ENCODE assay signal across 14 mouse cellular contexts in genomic region chr3:132070949-132071348, GRCm38 (mm10). TPM values are rescaled to one million over a fixed set of nuclear protein-coding genes. Genes with fewer than 3 reads are reported as not detected.
DNase-seq lines count a peak whose midpoint lies in the region; ATAC-seq and TF ChIP-seq lines count a peak whose summit lies in the region.
"Had no signal": no experiment of that assay in that cellular context is flagged by ENCODE, and none has a peak within 500 bp of the region (broad histone marks: within the 10 kb centered on the region; RNA-seq: fewer than 3 reads in every experiment).

No protein-coding gene starts in this region.

- no peaks in the 10 kb centered on the region for H3K36me3 ChIP-seq in limb, embryonic 10.5 days
- H3K36me3 ChIP-seq: embryonic facial prominence, embryonic 10.5 days; lung, embryonic 15.5 days had no signal

- WGBS in limb, embryonic 10.5 days: 50% methylated on average over 2 of the region's 2 CpGs

- intact Hi-C loops in left cerebral cortex, adult 2 months (cut with DNase I): no loop called here
- intact Hi-C loops in left cerebral cortex, postnatal 10 days (cut with DNase I): no loop called here

- ATAC-seq in granulocyte monocyte progenitor cell, adult 5-6 weeks (replicated peaks; ENCODE audit: poor library complexity, severe bottlenecking): peak; percentile 89
- ATAC-seq: midbrain, embryonic 16.5 days had no signal

- peak; percentile 6 to 13 for DNase-seq in cerebellum, postnatal 10 days
- no peak for DNase-seq in cerebellum, adult 8-10 months
- no peak for DNase-seq in left cerebral cortex, adult 2 months (ENCODE audit: extremely low spot score in 1 of 2, low spot score in 2 of 2)
- DNase-seq in left cerebral cortex, postnatal 10 days (ENCODE audit: extremely low spot score in 1 of 2, low spot score in 2 of 2): no peak
- peak; percentile 6 for DNase-seq in MEL-GATA-1-ER (ENCODE audit: extremely low read depth, low read depth)
- DNase-seq in limb, embryonic 10.5 days (ENCODE audit: low spot score): no peak
- DNase-seq in spleen, postnatal 10 days (ENCODE audit: low spot score in 2 of 2): no peak
- DNase-seq: B cell, adult 2 months; cerebellum, adult 11-12 months; heart, adult 11 months had no signal

- no peak overlapping the region for H3K4me3 ChIP-seq in left cerebral cortex, adult 2 months
- H3K4me3 ChIP-seq in limb, embryonic 10.5 days: no peak overlapping the region
- H3K4me3 ChIP-seq: embryonic facial prominence, embryonic 10.5 days; lung, embryonic 15.5 days had no signal

- no peaks in the 10 kb centered on the region for H3K4me1 ChIP-seq in limb, embryonic 10.5 days
- H3K4me1 ChIP-seq: embryonic facial prominence, embryonic 10.5 days; lung, embryonic 15.5 days had no signal

- peak; percentile 4 for TF ChIP-seq CTCF in left cerebral cortex, adult 2 months (IDR thresholded peaks at IDR 0.05)

- H3K9me3 ChIP-seq in limb, embryonic 10.5 days (replicated peaks): no peaks in the 10 kb centered on the region
- H3K9me3 ChIP-seq: embryonic facial prominence, embryonic 10.5 days; lung, embryonic 15.5 days had no signal

- H3K27me3 ChIP-seq in limb, embryonic 10.5 days (ENCODE audit: low read depth, poor library complexity, severe bottlenecking): no peaks in the 10 kb centered on the region
- H3K27me3 ChIP-seq: lung, embryonic 15.5 days had no signal

- H3K27ac ChIP-seq in left cerebral cortex, adult 2 months: no peak overlapping the region
- H3K27ac ChIP-seq in limb, embryonic 10.5 days: no peak overlapping the region
- H3K27ac ChIP-seq: embryonic facial prominence, embryonic 10.5 days; lung, embryonic 15.5 days had no signal

RNA-seq across cellular contexts. Expression of gene Dkk2, which starts 14.1 kb away (rescaled TPM):
- total RNA-seq in left cerebral cortex, adult 2 months (2021): 1 to 10 TPM in 1 of 2 experiments, under 1 TPM in 1; 0.56 to 1.2 TPM
- 1 to 10 TPM in 1 of 2 experiments, under 1 TPM in 1; 0.92 to 1.8 TPM for total RNA-seq in left cerebral cortex, postnatal 10 days (2021)
- total RNA-seq in granulocyte monocyte progenitor cell, adult 5-6 weeks (2014; fragmentation: Nextera tagmentation): not detected in 2 replicates
- not detected in 2 replicates for total RNA-seq in granulocyte monocyte progenitor cell, adult 5-6 weeks (2017)
- polyA plus RNA-seq in limb, embryonic 10.5 days (2016; fragmentation: Nextera tagmentation; extraction: Ambion mirVana): 4.0 and 6.8 TPM in 2 replicates

Comparison
In these comparisons a context has a peak if more than half of its experiments do, and no peak if none do; other contexts are left out.
1. DNase-seq: peak in cerebellum, postnatal 10 days (2 of 2) and MEL-GATA-1-ER (single experiment); none in cerebellum, adult 8-10 months (single experiment), left cerebral cortex, adult 2 months (0 of 2), left cerebral cortex, postnatal 10 days (0 of 2), limb, embryonic 10.5 days (single experiment) and spleen, postnatal 10 days (0 of 2).